27 mouse cellular contexts compared by ENCODE assay signal in the genomic region with DNA sequence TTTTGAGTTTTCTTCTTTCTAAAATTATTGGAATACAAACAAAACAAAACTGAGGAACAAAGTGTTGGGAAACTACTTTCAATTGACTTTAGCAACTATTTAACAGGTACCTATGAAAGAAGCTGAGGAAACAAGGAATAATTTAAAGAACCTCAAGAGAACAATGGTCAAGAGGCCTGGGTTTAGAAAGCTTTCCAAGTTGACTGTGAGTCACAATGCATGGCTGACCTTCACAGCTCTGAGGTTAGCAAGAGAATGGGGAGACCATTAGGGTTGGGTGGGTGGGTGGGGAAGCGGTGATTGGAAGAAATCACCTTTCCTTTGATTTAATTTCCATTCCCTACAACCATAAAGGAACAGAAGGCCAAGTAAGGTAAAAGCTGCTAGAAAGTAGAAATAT. TPM values are rescaled to one million over a fixed set of nuclear protein-coding genes. Genes with fewer than 3 reads are reported as not detected.
"Had no signal": no experiment of that assay in that cellular context is flagged by ENCODE, and none has a peak within 500 bp of the region (broad histone marks: within the 10 kb centered on the region; RNA-seq: fewer than 3 reads in every experiment).

No protein-coding gene starts in this region.

- H3K4me3 ChIP-seq: embryonic facial prominence, embryonic 10.5 days; embryonic facial prominence, embryonic 12.5 days; embryonic facial prominence, embryonic 13.5 days; embryonic facial prominence, embryonic 15.5 days; erythroblast, embryonic 14.5 days; forebrain, embryonic 10.5 days; forebrain, embryonic 12.5 days; forebrain, embryonic 13.5 days; forebrain, embryonic 15.5 days; gastrocnemius, adult 2 months; heart, adult 2 months; heart, embryonic 10.5 days had no signal

- H3K27ac ChIP-seq: embryonic facial prominence, embryonic 10.5 days; embryonic facial prominence, embryonic 12.5 days; embryonic facial prominence, embryonic 13.5 days; embryonic facial prominence, embryonic 15.5 days; forebrain, embryonic 10.5 days; forebrain, embryonic 12.5 days; forebrain, embryonic 13.5 days; forebrain, embryonic 15.5 days; gastrocnemius, adult 2 months; heart, adult 2 months; heart, embryonic 10.5 days had no signal

- H3K36me3 ChIP-seq: embryonic facial prominence, embryonic 10.5 days; embryonic facial prominence, embryonic 12.5 days; embryonic facial prominence, embryonic 13.5 days; embryonic facial prominence, embryonic 15.5 days; forebrain, embryonic 10.5 days; forebrain, embryonic 12.5 days; forebrain, embryonic 15.5 days had no signal

- H3K9ac ChIP-seq: embryonic facial prominence, embryonic 12.5 days; embryonic facial prominence, embryonic 13.5 days; embryonic facial prominence, embryonic 15.5 days; forebrain, embryonic 12.5 days; forebrain, embryonic 13.5 days; forebrain, embryonic 15.5 days; forebrain, postnatal 0 days had no signal

- ATAC-seq: forebrain, embryonic 13.5 days; forebrain, embryonic 14.5 days; forebrain, embryonic 15.5 days; forebrain, embryonic 16.5 days; forebrain, postnatal 0 days had no signal

- H3K4me1 ChIP-seq: embryonic facial prominence, embryonic 10.5 days; embryonic facial prominence, embryonic 12.5 days; embryonic facial prominence, embryonic 15.5 days; forebrain, embryonic 10.5 days; forebrain, embryonic 12.5 days; heart, embryonic 10.5 days had no signal

- H3K9me3 ChIP-seq: embryonic facial prominence, embryonic 10.5 days; embryonic facial prominence, embryonic 12.5 days; embryonic facial prominence, embryonic 13.5 days; embryonic facial prominence, embryonic 15.5 days; forebrain, embryonic 10.5 days; forebrain, embryonic 12.5 days; forebrain, embryonic 13.5 days; forebrain, embryonic 15.5 days; heart, embryonic 10.5 days had no signal

- DNase-seq: cerebellum, postnatal 10 days; cerebellum, postnatal 14 days; cerebellum, postnatal 25 days; cerebellum, postnatal 36 days; embryo, embryonic 11 days; forebrain, postnatal 0 days; gastrocnemius, adult 2 months; gastrocnemius, postnatal 10 days; gastrocnemius, postnatal 14 days; gastrocnemius, postnatal 25 days; gastrocnemius, postnatal 36 days; heart, adult 11 months; heart, adult 18-20 months; heart, adult 2 months had no signal

RNA-seq across cellular contexts. Expression of a gene that starts 35.6 kb away (rescaled TPM):
- total RNA-seq: granulocyte monocyte progenitor cell, adult 5-6 weeks had no signal
